16 mouse cellular contexts compared by ENCODE assay signal in the genomic region with DNA sequence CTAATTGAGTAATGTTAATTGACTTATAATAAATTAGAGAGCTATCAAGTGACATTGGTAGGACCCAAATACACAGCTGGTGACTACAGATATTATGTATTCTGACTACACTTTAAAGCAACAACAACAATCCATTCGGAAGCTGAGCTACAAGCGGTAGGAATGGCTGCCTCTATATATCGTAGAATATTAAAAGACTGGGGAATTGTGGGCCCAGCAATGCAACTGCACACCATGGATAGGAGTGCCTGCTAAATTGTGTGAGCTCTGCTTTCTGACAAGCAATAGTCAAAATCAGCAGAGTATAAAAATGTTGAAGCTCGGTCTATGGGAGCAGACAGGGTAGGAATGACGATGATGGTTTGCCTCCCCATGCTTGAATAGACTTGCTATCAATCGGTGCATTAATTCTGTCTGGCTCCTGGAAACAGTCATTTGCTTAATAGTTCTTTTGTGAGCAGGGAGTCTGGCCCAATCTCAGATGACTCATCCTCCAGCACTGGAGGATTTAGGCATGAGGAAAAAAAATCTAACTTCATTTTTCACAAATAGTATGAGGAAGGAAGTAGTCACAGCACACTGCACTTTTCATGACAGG.
DNase-seq lines count a peak whose midpoint lies in the region; ATAC-seq and TF ChIP-seq lines count a peak whose summit lies in the region.
"Had no signal": no experiment of that assay in that cellular context is flagged by ENCODE, and none has a peak within 500 bp of the region (broad histone marks: within the 10 kb centered on the region; RNA-seq: fewer than 3 reads in every experiment).

No protein-coding gene starts in this region.

- 82% methylated on average over 6 of the region's 6 CpGs for WGBS in forebrain, embryonic 14.5 days
- 87% methylated on average over 6 of the region's 6 CpGs for WGBS in forebrain, embryonic 13.5 days
- 87% methylated on average over 6 of the region's 6 CpGs for WGBS in midbrain, postnatal 0 days
- 80% methylated on average over 6 of the region's 6 CpGs for WGBS in midbrain, embryonic 13.5 days
- WGBS in neural tube, embryonic 12.5 days = 74% methylated on average over 6 of the region's 6 CpGs

- H3K4me2 ChIP-seq in forebrain, embryonic 14.5 days (ENCODE audit: low read length) = no peak overlapping the region
- no peak overlapping the region for H3K4me2 ChIP-seq in forebrain, embryonic 13.5 days
- no peak overlapping the region for H3K4me2 ChIP-seq in midbrain, postnatal 0 days (ENCODE audit: low read depth, low read length, poor library complexity, severe bottlenecking)
- no peak overlapping the region for H3K4me2 ChIP-seq in midbrain, embryonic 13.5 days (replicated peaks)
- H3K4me2 ChIP-seq in neural tube, embryonic 12.5 days (replicated peaks) = no peak overlapping the region

- no peak overlapping the region for H3K27ac ChIP-seq in forebrain, embryonic 14.5 days (ENCODE audit: low read depth, low read length)
- no peak overlapping the region for H3K27ac ChIP-seq in forebrain, embryonic 13.5 days
- H3K27ac ChIP-seq in midbrain, postnatal 0 days (ENCODE audit: low read depth, low read length) = no peak overlapping the region
- no peak overlapping the region for H3K27ac ChIP-seq in midbrain, embryonic 13.5 days
- no peak overlapping the region for H3K27ac ChIP-seq in neural tube, embryonic 12.5 days

- no peaks in the 10 kb centered on the region for H3K27me3 ChIP-seq in forebrain, embryonic 14.5 days (replicated peaks; ENCODE audit: control insufficient read depth, insufficient read depth, low read length)
- no peaks in the 10 kb centered on the region for H3K27me3 ChIP-seq in forebrain, embryonic 13.5 days
- H3K27me3 ChIP-seq in midbrain, postnatal 0 days (ENCODE audit: insufficient read depth, low read length) = no peaks in the 10 kb centered on the region
- no peaks in the 10 kb centered on the region for H3K27me3 ChIP-seq in midbrain, embryonic 13.5 days
- H3K27me3 ChIP-seq in neural tube, embryonic 12.5 days (replicated peaks) = no peaks in the 10 kb centered on the region

- H3K4me1 ChIP-seq in forebrain, embryonic 14.5 days (ENCODE audit: control insufficient read depth, insufficient read depth, low read length) = no peaks in the 10 kb centered on the region
- no peaks in the 10 kb centered on the region for H3K4me1 ChIP-seq in forebrain, embryonic 13.5 days
- H3K4me1 ChIP-seq in midbrain, postnatal 0 days (ENCODE audit: insufficient read depth, low read length) = no peaks in the 10 kb centered on the region
- no peaks in the 10 kb centered on the region for H3K4me1 ChIP-seq in midbrain, embryonic 13.5 days (replicated peaks)
- H3K4me1 ChIP-seq in neural tube, embryonic 12.5 days = no peaks in the 10 kb centered on the region

- no peak for TF ChIP-seq CTCF in midbrain, postnatal 0 days (IDR thresholded peaks at IDR 0.05)
- TF ChIP-seq CTCF in brain, embryonic 14.5 days (IDR thresholded peaks at IDR 0.05; ENCODE audit: borderline replicate concordance, extremely low read depth, insufficient read depth, insufficient read length) = no peak

- DNase-seq in forebrain, embryonic 14.5 days (ENCODE audit: low spot score) = no peak
- peak; percentile 24 for DNase-seq in midbrain, postnatal 0 days (ENCODE audit: low spot score)
- DNase-seq in brain, embryonic 14.5 days (ENCODE audit: low read depth) = peak; percentile 17
- no peak for DNase-seq in retina, embryonic 14.5 days (ENCODE audit: low spot score)
- DNase-seq in kidney, postnatal 25 days = no peak
- DNase-seq: heart, adult 18-20 months; heart, postnatal 14 days; kidney, postnatal 14 days; liver, postnatal 0 days; lung, postnatal 36 days; midbrain, embryonic 14.5 days; thymus, postnatal 25 days had no signal

- ATAC-seq in forebrain, embryonic 14.5 days = 0 out of 2 replicates have a peak, but pooled peaks have one; percentile 18
- ATAC-seq in forebrain, embryonic 13.5 days = no peak
- ATAC-seq in midbrain, postnatal 0 days (ENCODE audit: low FRiP score) = no peak
- no peak for ATAC-seq in midbrain, embryonic 13.5 days
- ATAC-seq in neural tube, embryonic 12.5 days (ENCODE audit: low FRiP score, low read depth) = peak; percentile 51
- ATAC-seq: intestine, postnatal 0 days; liver, postnatal 0 days had no signal

- no peaks in the 10 kb centered on the region for H3K36me3 ChIP-seq in forebrain, embryonic 14.5 days (ENCODE audit: control insufficient read depth, insufficient read depth, low read length)
- H3K36me3 ChIP-seq in forebrain, embryonic 13.5 days (ENCODE audit: poor library complexity, severe bottlenecking) = no peaks in the 10 kb centered on the region
- no peaks in the 10 kb centered on the region for H3K36me3 ChIP-seq in midbrain, postnatal 0 days (ENCODE audit: insufficient read depth, low read length)
- no peaks in the 10 kb centered on the region for H3K36me3 ChIP-seq in midbrain, embryonic 13.5 days
- H3K36me3 ChIP-seq in neural tube, embryonic 12.5 days = no peaks in the 10 kb centered on the region

- no peak overlapping the region for H3K4me3 ChIP-seq in forebrain, embryonic 14.5 days (ENCODE audit: low read depth, low read length)
- no peak overlapping the region for H3K4me3 ChIP-seq in forebrain, embryonic 13.5 days
- no peak overlapping the region for H3K4me3 ChIP-seq in midbrain, postnatal 0 days (ENCODE audit: low read depth, low read length)
- H3K4me3 ChIP-seq in midbrain, embryonic 13.5 days (replicated peaks) = no peak overlapping the region
- no peak overlapping the region for H3K4me3 ChIP-seq in neural tube, embryonic 12.5 days

- no peak overlapping the region for H3K9ac ChIP-seq in forebrain, embryonic 14.5 days (ENCODE audit: low read length)
- no peak overlapping the region for H3K9ac ChIP-seq in forebrain, embryonic 13.5 days
- no peak overlapping the region for H3K9ac ChIP-seq in midbrain, postnatal 0 days (replicated peaks; ENCODE audit: low read length, poor library complexity, severe bottlenecking)
- H3K9ac ChIP-seq in midbrain, embryonic 13.5 days (replicated peaks) = no peak overlapping the region
- H3K9ac ChIP-seq in neural tube, embryonic 12.5 days = no peak overlapping the region
- H3K9ac ChIP-seq: liver, postnatal 0 days had no signal

- no peak for TF ChIP-seq POLR2A in brain, embryonic 14.5 days (IDR thresholded peaks at IDR 0.05; ENCODE audit: borderline replicate concordance, extremely low read depth, insufficient read depth, insufficient read length, poor library complexity, severe bottlenecking)

- H3K9me3 ChIP-seq in forebrain, embryonic 14.5 days (replicated peaks; ENCODE audit: control insufficient read depth, low read length) = no peaks in the 10 kb centered on the region
- H3K9me3 ChIP-seq in forebrain, embryonic 13.5 days (replicated peaks) = no peaks in the 10 kb centered on the region
- H3K9me3 ChIP-seq in midbrain, postnatal 0 days (ENCODE audit: low read length) = no peaks in the 10 kb centered on the region
- H3K9me3 ChIP-seq in midbrain, embryonic 13.5 days = no peaks in the 10 kb centered on the region
- no peaks in the 10 kb centered on the region for H3K9me3 ChIP-seq in neural tube, embryonic 12.5 days

Comparison
In these comparisons a context has a peak if more than half of its experiments do, and no peak if none do; other contexts are left out.
1. ATAC-seq: peak in forebrain, embryonic 14.5 days (single experiment) and neural tube, embryonic 12.5 days (single experiment); none in forebrain, embryonic 13.5 days (single experiment), midbrain, postnatal 0 days (single experiment) and midbrain, embryonic 13.5 days (single experiment).
2. DNase-seq: peak in midbrain, postnatal 0 days (single experiment) and brain, embryonic 14.5 days (single experiment); none in forebrain, embryonic 14.5 days (single experiment), retina, embryonic 14.5 days (single experiment) and kidney, postnatal 25 days (0 of 2).